Mouse (Mus musculus): Measurements from ENCODE around the gene Hace1. TPM values are rescaled to one million over a fixed set of nuclear protein-coding genes. Genes with fewer than 3 reads are reported as not detected.
"Not testable (repeated sequence)": the region's sequence is repeated elsewhere in the genome, so short reads cannot be mapped to it uniquely, and the experiment has no call there.

Hace1 gene
- polyA plus RNA-seq (2012; ENCODE audit: insufficient read depth, insufficient read length, missing spikeins) = 11.0 and 12.1 TPM in 2 replicates

DNA sequence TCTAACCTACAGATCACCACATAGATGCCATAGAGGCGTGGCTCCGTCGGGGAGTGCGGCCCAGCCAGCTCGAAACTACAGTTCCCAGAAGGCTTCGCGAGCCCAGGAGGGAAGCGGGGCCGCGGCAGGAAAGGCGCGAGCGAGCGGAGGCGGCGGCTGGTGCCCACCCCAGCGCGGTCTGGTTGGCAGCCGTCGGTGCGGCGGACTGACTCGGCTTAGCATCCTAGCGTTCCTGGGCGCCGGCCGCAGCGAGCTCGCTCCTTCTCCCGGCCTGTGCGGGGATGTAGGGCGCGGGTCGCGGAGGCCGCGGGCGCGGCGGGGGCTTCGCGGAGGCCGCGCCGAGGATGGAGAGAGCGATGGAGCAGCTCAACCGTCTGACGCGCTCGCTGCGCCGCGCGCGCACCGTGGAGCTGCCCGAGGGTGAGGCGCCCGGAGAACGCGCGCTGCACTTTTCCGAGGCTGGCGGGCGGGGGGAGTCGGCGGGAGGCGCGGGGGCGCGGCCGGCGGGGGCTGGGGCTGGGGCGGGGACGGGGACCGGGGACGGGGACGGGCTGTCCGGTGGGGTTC is at the start of gene Hace1:
Hace1 (plus strand) TSS at position 99 of the 567 bp plus-strand sequence.
- Histone ChIP-seq H3K4me3 (ENCODE audit: insufficient read depth, low read length) (peak within 1 kb of the TSS; percentile 98), H3K4me1 (ENCODE audit: control insufficient read depth, insufficient read depth, low read length) (no peaks in the 10 kb centered on the region), H3K27ac (ENCODE audit: insufficient read depth, low read depth, low read length) (0 out of 2 replicates have a peak within 1 kb of the TSS, but pooled peaks have one; percentile 23)
- TF ChIP-seq POLR2A (IDR thresholded peaks at IDR 0.05; ENCODE audit: borderline replicate concordance, low read depth, low read length) = no peak
- no peak for TF ChIP-seq CTCF (IDR thresholded peaks at IDR 0.05; ENCODE audit: low read depth, low read length)

DNA sequence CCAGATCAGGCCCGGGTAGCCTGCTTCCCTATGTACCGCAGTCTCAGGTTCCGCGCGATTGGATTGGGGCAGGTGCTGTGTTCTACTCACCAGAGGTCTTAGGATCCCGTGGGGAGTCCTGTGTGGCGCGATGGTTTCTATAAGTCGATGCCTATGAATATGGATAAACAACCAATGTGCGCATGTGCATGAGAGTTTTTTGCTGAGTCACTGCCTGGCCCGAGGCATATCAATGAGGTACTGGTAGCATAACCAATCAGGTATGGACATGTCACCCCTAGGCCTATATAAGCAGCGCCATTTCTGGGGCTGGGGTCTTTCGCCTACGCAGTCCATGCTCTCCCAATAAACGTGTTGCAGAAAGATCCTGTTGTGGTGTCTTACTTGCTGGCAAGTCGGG is 40.3 kb upstream of the Hace1 start:
- H3K27ac ChIP-seq (ENCODE audit: insufficient read depth, low read depth, low read length); H3K4me3 ChIP-seq (ENCODE audit: insufficient read depth, low read length); H3K4me1 ChIP-seq (ENCODE audit: control insufficient read depth, insufficient read depth, low read length): not testable (repeated sequence)

DNA sequence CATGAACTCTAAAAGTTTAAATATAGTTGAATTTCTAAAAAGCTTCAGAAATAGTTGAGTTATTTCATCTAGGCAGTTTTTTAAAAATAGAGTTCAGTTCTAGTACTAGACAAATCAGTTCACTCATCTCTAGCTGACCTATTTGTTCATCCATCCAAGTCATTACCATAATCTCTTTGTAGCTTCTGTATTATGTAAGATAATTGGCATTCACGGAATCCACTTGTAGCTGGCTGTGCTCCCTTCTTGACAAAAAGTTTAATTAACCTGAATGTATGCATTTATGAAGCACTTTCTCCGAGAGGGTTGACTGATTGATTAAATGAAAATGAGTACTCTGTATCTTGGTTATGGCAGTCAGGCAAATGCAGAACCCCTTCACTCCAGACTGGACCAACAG is 34.9 kb upstream of the Hace1 start:
- TF ChIP-seq CTCF (IDR thresholded peaks at IDR 0.05; ENCODE audit: low read depth, low read length) = no peak
- no peak for TF ChIP-seq POLR2A (IDR thresholded peaks at IDR 0.05; ENCODE audit: borderline replicate concordance, low read depth, low read length)
- no peak overlapping the region for H3K27ac ChIP-seq (ENCODE audit: insufficient read depth, low read depth, low read length)
- no peak overlapping the region for H3K4me3 ChIP-seq (ENCODE audit: insufficient read depth, low read length)
- H3K4me1 ChIP-seq (ENCODE audit: control insufficient read depth, insufficient read depth, low read length) = no peaks in the 10 kb centered on the region

DNA sequence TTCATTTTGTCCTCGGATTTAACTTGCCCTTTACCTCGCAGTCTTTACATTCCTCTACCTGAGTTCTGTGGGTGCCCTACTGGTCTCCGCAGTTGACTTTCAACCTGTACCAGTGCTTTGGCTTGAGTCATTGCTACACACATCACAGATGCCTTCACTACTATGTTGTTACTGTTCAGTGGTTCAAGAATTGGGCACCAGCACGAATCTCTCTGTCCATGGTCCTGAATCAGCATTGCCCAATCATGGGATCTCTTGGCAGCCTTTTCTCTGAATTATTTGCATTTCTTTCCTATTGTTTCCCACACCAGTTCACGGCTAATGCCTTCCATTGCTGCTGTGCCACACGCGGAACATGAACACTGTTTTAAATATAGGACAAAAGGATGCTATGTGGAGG is 30.8 kb upstream of the Hace1 start:
- Histone ChIP-seq H3K4me3 (ENCODE audit: insufficient read depth, low read length) (no peak overlapping the region), H3K4me1 (ENCODE audit: control insufficient read depth, insufficient read depth, low read length) (no peaks in the 10 kb centered on the region), H3K27ac (ENCODE audit: insufficient read depth, low read depth, low read length) (no peak overlapping the region)
- no peak for TF ChIP-seq POLR2A (IDR thresholded peaks at IDR 0.05; ENCODE audit: borderline replicate concordance, low read depth, low read length)
- TF ChIP-seq CTCF (IDR thresholded peaks at IDR 0.05; ENCODE audit: low read depth, low read length) = no peak

DNA sequence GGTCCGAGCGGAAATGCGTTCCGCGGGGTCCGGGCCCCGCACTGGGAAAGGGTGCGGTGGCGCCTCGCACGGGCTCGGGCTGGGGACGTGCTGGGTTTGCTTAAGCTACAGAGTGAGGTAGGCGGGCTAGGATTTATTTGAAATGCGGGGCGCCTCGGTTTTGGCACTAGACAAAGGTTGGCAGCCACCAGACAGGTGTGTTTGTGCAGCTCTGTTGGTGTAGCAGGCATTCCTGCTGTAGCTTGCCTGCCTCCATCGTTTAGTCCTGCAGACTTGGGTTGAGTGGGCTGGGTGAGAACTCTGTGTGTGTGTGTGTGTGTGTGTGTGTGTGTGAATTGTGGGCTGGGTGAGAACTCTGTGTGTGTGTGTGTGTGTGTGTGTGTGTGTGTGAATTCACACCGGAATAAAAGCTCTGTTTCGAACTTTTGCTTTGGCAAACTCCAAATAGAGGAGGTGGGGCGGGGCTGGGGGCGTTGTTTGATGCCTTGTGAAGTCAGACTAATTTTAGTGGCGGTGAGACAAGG is 731 bp downstream of the Hace1 start:
- no peak for TF ChIP-seq CTCF (IDR thresholded peaks at IDR 0.05; ENCODE audit: low read depth, low read length)
- TF ChIP-seq POLR2A (IDR thresholded peaks at IDR 0.05; ENCODE audit: borderline replicate concordance, low read depth, low read length) = no peak
- Histone ChIP-seq H3K4me3 (ENCODE audit: insufficient read depth, low read length) (peak overlapping the region; percentile 98), H3K27ac (ENCODE audit: insufficient read depth, low read depth, low read length) (no peak overlapping the region), H3K4me1 (ENCODE audit: control insufficient read depth, insufficient read depth, low read length) (no peaks in the 10 kb centered on the region)

DNA sequence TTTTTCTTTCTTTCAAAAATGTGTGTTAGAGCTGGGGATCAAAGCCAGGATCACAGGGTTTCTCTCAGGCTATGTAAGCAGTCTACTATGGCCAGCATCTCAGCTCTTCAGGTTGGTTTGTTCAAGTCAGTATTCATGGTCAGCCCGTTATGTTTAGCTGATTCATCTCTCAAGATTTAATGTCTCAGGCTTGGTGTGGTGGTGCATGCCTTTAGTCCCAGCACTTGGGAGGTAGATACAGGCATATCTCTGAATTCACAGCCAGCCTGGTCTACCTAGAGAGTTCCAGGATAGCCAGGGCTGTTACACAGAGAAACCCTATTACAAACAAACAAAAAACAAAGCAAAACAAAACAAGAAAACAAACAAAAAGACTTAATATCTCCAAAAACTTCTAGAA is 5.7 kb downstream of the Hace1 start:
- no peak for TF ChIP-seq CTCF (IDR thresholded peaks at IDR 0.05; ENCODE audit: low read depth, low read length)
- no peak for TF ChIP-seq POLR2A (IDR thresholded peaks at IDR 0.05; ENCODE audit: borderline replicate concordance, low read depth, low read length)
- Histone ChIP-seq H3K27ac (ENCODE audit: insufficient read depth, low read depth, low read length) (no peak overlapping the region), H3K4me3 (ENCODE audit: insufficient read depth, low read length) (no peak overlapping the region), H3K4me1 (ENCODE audit: control insufficient read depth, insufficient read depth, low read length) (no peaks in the 10 kb centered on the region)

DNA sequence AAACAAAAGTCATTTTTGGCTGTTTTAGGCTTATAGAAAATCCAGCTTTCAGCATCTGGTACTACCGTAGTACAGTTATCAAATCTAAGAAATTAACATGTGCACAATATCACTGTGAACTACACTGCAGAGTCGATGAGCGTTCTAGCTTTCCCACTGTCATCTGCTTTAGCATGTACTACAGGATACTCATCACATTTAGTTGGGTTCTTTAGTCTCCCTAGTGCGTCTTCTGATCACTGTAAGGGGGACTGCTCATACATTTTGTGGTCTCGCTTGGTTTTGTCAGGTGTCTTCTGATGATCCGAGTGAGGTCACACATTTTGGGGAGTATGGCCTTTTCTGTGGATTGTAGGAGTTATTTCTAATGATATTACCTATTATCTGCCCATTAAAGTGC is 6.2 kb downstream of the Hace1 start:
- H3K4me3 ChIP-seq (ENCODE audit: insufficient read depth, low read length) = no peak overlapping the region
- H3K4me1 ChIP-seq (ENCODE audit: control insufficient read depth, insufficient read depth, low read length) = no peaks in the 10 kb centered on the region
- TF ChIP-seq CTCF (IDR thresholded peaks at IDR 0.05; ENCODE audit: low read depth, low read length) (no peak), POLR2A (IDR thresholded peaks at IDR 0.05; ENCODE audit: borderline replicate concordance, low read depth, low read length) (no peak)
- H3K27ac ChIP-seq (ENCODE audit: insufficient read depth, low read depth, low read length) = no peak overlapping the region

DNA sequence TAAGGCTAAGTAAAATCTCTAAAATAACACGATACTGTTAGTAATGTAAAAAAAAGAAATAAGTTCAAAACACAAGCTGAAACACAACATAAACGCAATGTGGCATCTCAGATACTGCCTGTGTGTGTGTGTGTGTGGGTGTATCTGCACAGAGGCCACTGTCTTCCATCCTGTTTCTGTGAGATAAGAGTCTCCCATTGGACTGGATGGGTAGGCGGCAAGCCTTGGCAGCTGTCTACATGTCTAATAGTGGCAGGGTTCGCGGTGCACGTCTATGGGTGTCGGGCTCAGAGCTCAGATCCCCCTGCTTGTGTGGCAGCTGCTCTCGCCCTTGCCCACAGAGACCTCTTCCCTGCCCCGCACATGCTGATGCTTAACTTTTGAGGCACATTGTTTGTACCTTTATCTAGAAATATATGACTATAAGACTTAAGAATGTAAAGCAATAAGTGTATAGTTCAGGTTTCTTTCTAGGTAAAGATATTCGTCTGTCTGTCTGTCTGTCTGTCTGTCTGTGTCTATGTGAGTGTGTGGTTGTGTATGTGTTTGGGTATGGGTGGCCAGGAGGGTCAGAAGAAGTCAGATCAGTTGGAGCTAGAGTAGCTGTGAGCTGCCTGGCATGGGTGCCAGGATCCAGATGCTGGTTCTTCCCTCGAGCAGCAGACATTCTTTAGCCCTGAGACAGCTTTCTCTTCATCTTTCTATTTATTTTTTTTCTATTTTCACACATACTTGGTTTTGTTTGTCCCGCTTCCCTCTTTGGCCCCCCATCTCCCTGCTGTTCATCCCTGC is 6.9 kb downstream of the Hace1 start:
- Histone ChIP-seq H3K27ac (ENCODE audit: insufficient read depth, low read depth, low read length) (no peak overlapping the region), H3K4me1 (ENCODE audit: control insufficient read depth, insufficient read depth, low read length) (no peaks in the 10 kb centered on the region), H3K4me3 (ENCODE audit: insufficient read depth, low read length) (no peak overlapping the region)
- TF ChIP-seq POLR2A (IDR thresholded peaks at IDR 0.05; ENCODE audit: borderline replicate concordance, low read depth, low read length) (no peak), CTCF (IDR thresholded peaks at IDR 0.05; ENCODE audit: low read depth, low read length) (no peak)

DNA sequence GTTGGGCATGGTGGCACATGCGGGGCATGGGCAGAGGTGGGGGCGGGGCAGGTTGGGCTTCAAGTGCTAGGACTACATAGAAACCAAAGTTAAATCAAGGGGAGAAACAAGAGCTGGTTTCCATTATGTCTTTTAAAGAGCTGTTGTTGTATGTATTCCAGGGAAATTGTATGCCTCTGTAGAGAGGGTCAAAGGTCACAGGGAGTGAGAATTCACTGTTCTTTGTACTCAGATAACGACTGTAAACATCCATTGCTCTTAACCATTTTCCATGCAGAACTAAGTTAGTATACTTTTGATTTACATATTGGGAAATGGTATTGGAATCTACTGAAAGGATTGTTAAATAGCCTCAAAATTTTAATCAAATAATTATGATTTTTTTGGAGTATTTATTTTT is 28.2 kb downstream of the Hace1 start:
- H3K4me1 ChIP-seq (ENCODE audit: control insufficient read depth, insufficient read depth, low read length) = no peaks in the 10 kb centered on the region
- H3K4me3 ChIP-seq (ENCODE audit: insufficient read depth, low read length) = no peak overlapping the region
- no peak overlapping the region for H3K27ac ChIP-seq (ENCODE audit: insufficient read depth, low read depth, low read length)
- TF ChIP-seq CTCF (IDR thresholded peaks at IDR 0.05; ENCODE audit: low read depth, low read length) (no peak), POLR2A (IDR thresholded peaks at IDR 0.05; ENCODE audit: borderline replicate concordance, low read depth, low read length) (no peak)

DNA sequence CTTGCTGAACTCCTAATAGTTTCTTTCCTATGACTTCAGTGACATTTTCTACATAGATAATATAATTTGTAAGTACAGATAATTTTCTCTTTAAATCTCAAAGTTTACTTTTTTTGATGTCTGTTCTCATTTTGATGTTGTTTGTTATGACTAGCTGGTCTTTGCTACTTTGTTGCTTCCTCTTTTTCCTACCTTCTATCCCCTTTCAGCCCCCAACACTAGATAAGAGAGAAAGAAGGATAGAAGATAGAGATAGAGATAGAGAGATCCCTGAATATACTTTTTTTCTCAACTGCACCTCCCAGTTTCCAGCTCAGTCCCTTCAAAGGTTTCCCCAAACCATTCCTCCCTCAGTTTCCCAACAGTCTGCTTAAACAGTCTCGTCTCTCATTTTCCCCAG is 33.1 kb downstream of the Hace1 start:
- Histone ChIP-seq H3K4me3 (ENCODE audit: insufficient read depth, low read length) (no peak overlapping the region), H3K4me1 (ENCODE audit: control insufficient read depth, insufficient read depth, low read length) (no peaks in the 10 kb centered on the region)
- TF ChIP-seq POLR2A (IDR thresholded peaks at IDR 0.05; ENCODE audit: borderline replicate concordance, low read depth, low read length) (no peak), CTCF (IDR thresholded peaks at IDR 0.05; ENCODE audit: low read depth, low read length) (no peak)

More for the DNA sequence above, 33.1 kb downstream of the Hace1 start:
- H3K27ac ChIP-seq (ENCODE audit: insufficient read depth, low read depth, low read length) = no peak overlapping the region

Measured in bone marrow macrophage, adult 2 months (primary cell).